Mouse (Mus musculus) CH12.LX (cell line): ENCODE measurements at regions not wholly inside any gene's neighbourhood (a gene's known extent, or its start where the extent isn't known, plus 50 kb on each side); places are given as distances from the start of the nearest gene placed in this dataset.

Source experiments
- DNase-seq: peaks from one replicate; pipeline ENCODE4 v3.0.0-alpha.2; 2013; ENCODE audit errors: extremely low read depth
- H3K27ac ChIP-seq: 2 replicates; pipeline ENCODE4 v1.5.1; 2012; ENCODE audit warnings: low read depth, mild to moderate bottlenecking, control low read depth, moderate library complexity; ENCODE audit not compliant: insufficient read depth
- H3K27me3 ChIP-seq: replicated peaks from 2 replicates; pipeline ENCODE3; 2012; ENCODE audit warnings: inconsistent platforms
- H3K36me3 ChIP-seq, 2 experiments: replicated peaks in 1 of 2; 2 replicates each; pipeline versions ENCODE3 to v1.6.1; 2012; ENCODE audit warnings: inconsistent platforms in 1 of 2, low read length in 1 of 2, mild to moderate bottlenecking in 1 of 2, mixed read lengths in 1 of 2, moderate library complexity in 1 of 2; ENCODE audit not compliant: control insufficient read depth in 1 of 2, insufficient read depth in 1 of 2
- H3K4me1 ChIP-seq, 2 experiments: 2 replicates each; pipeline ENCODE4 v1.6.1; 2012; ENCODE audit warnings: inconsistent platforms in 1 of 2, moderate library complexity in 1 of 2; ENCODE audit not compliant: insufficient read depth in 2 of 2, control insufficient read depth in 1 of 2
- H3K4me2 ChIP-seq: 2 replicates; pipeline ENCODE4 v1.6.1; 2012; ENCODE audit warnings: low read depth, mild to moderate bottlenecking, control low read depth; ENCODE audit not compliant: poor library complexity, insufficient read depth, severe bottlenecking
- H3K4me3 ChIP-seq, 3 experiments: fragments of 150-350 bp in 1 of 3; sonication (generic) in 1 of 3; replicated peaks in 1 of 3; 2 replicates each; pipeline versions ENCODE3 to v1.5.1; 2011 to 2012; ENCODE audit warnings: low read depth in 2 of 3, low read length in 2 of 3, mild to moderate bottlenecking in 2 of 3, moderate library complexity in 2 of 3, control low read depth in 1 of 3, improper control_type of control experiment in 1 of 3, inconsistent platforms in 1 of 3, mixed read lengths in 1 of 3; ENCODE audit not compliant: poor library complexity in 1 of 3
- H3K79me2 ChIP-seq: replicated peaks from 2 replicates; pipeline ENCODE4 v1.6.1; 2012; ENCODE audit warnings: mild to moderate bottlenecking, moderate library complexity; ENCODE audit not compliant: control insufficient read depth, poor library complexity, insufficient read depth, severe bottlenecking; ENCODE audit errors: extremely low read depth
- H3K9ac ChIP-seq: 2 replicates; pipeline ENCODE4 v1.6.1; 2012; ENCODE audit warnings: low read depth, mild to moderate bottlenecking, control low read depth, moderate library complexity; ENCODE audit not compliant: insufficient read depth
- H3K9me3 ChIP-seq: replicated peaks from 2 replicates; pipeline ENCODE3; 2012; ENCODE audit warnings: low read length, inconsistent platforms, mixed read lengths
- CHD2 ChIP-seq: IDR thresholded peaks from 2 replicates; pipeline ENCODE4 v1.6.1; 2011; ENCODE audit warnings: low read length, improper control_type of control experiment
- ELF1 ChIP-seq: IDR thresholded peaks from 2 replicates; pipeline ENCODE4 v1.6.1; 2014; ENCODE audit warnings: low read depth, mild to moderate bottlenecking, inconsistent platforms, low read length, improper control_type of control experiment
- EP300 ChIP-seq: IDR thresholded peaks from 2 replicates; pipeline ENCODE4 v1.6.1; 2011; ENCODE audit warnings: low read length, improper control_type of control experiment
- ETS1 ChIP-seq: conservative IDR thresholded peaks from 2 replicates; pipeline ENCODE4 v1.6.1; 2012; ENCODE audit warnings: low read depth, mild to moderate bottlenecking, inconsistent platforms, low read length, improper control_type of control experiment, moderate library complexity
- IRF4 ChIP-seq: IDR thresholded peaks from 2 replicates; pipeline ENCODE4 v1.6.1; 2014; ENCODE audit warnings: low read depth, mild to moderate bottlenecking, inconsistent platforms, low read length, improper control_type of control experiment
- MAX ChIP-seq: IDR thresholded peaks from 2 replicates; pipeline ENCODE4 v1.6.1; 2011; ENCODE audit warnings: low read length, improper control_type of control experiment
- MAZ ChIP-seq: IDR thresholded peaks from 2 replicates; pipeline ENCODE4 v1.6.1; 2012; ENCODE audit warnings: low read depth, mild to moderate bottlenecking, inconsistent platforms, low read length, improper control_type of control experiment, moderate library complexity
- MEF2A ChIP-seq: IDR thresholded peaks from 2 replicates; pipeline ENCODE4 v1.6.1; 2014; ENCODE audit warnings: low read depth, mild to moderate bottlenecking, inconsistent platforms, low read length, improper control_type of control experiment, borderline replicate concordance
- MYC ChIP-seq: IDR thresholded peaks from 2 replicates; pipeline ENCODE4 v1.6.1; 2011; ENCODE audit warnings: low read depth, mild to moderate bottlenecking, improper control_type of control experiment, low read length
- POLR2A ChIP-seq: IDR thresholded peaks from 2 replicates; pipeline ENCODE4 v1.6.1; 2011; ENCODE audit warnings: low read depth, mild to moderate bottlenecking, improper control_type of control experiment, low read length
- RAD21 ChIP-seq: IDR thresholded peaks from 2 replicates; pipeline ENCODE4 v1.6.1; 2011; ENCODE audit warnings: low read depth, mild to moderate bottlenecking, low read length, improper control_type of control experiment, moderate library complexity
- RCOR1 ChIP-seq: conservative IDR thresholded peaks from 2 replicates; pipeline ENCODE4 v1.6.1; 2012; ENCODE audit warnings: low read depth, mild to moderate bottlenecking, inconsistent platforms, low read length, improper control_type of control experiment
- SMC3 ChIP-seq: IDR thresholded peaks from 2 replicates; pipeline ENCODE4 v1.6.1; 2011; ENCODE audit warnings: low read depth, low read length, improper control_type of control experiment
- TCF12 ChIP-seq: IDR thresholded peaks from 2 replicates; pipeline ENCODE4 v1.6.1; 2014; ENCODE audit warnings: low read depth, mild to moderate bottlenecking, inconsistent platforms, low read length, improper control_type of control experiment
- UBTF ChIP-seq: IDR thresholded peaks from 2 replicates; pipeline ENCODE4 v1.6.1; 2012; ENCODE audit warnings: low read depth, mild to moderate bottlenecking, inconsistent platforms, low read length, improper control_type of control experiment, moderate library complexity
- USF2 ChIP-seq: conservative IDR thresholded peaks from 2 replicates; pipeline ENCODE4 v1.6.1; 2011; ENCODE audit warnings: low read depth, low read length, improper control_type of control experiment
- ZMIZ1 ChIP-seq: IDR thresholded peaks from 2 replicates; pipeline ENCODE4 v1.6.1; 2012; ENCODE audit warnings: low read depth, mild to moderate bottlenecking, inconsistent platforms, low read length, improper control_type of control experiment
- ZNF384 ChIP-seq: IDR thresholded peaks from 2 replicates; pipeline ENCODE4 v1.6.1; 2012; ENCODE audit warnings: low read depth, low read length, improper control_type of control experiment, inconsistent platforms
- dilution Hi-C: fragments of 300-500 bp; cut with MboI; formaldehyde crosslinking; loops from 2 replicates; pipeline ENCODE4 v1.14.3; 2020; ENCODE audit warnings: low sequenced_read_pairs; ENCODE audit not compliant: extremely low pct_unique_long_range_greater_than_20kb, extremely low pct_ligation_motif_present
- in situ Hi-C: fragments of 300-500 bp; cut with MboI; formaldehyde crosslinking; loops from 3 replicates; pipeline ENCODE4 v1.14.3; 2019; ENCODE audit warnings: low sequenced_read_pairs, low pct_ligation_motif_present, low pct_unique_long_range_greater_than_20kb, mixed read lengths

GRCm38 (mm10) chr15:36371382-36371781 lies 636.2 kb downstream of the Zfp706 start:
- Histone ChIP-seq H3K27me3 (no peaks in the 10 kb centered on the region), H3K4me2 (no peak overlapping the region), H3K9ac (no peak overlapping the region), H3K4me1 (peaks cover 24 to 53% of the 10 kb centered on the region in 2 experiments), H3K9me3 (no peaks in the 10 kb centered on the region), H3K27ac (peak overlapping the region; percentile 23; the same call in 1 of the 2 replicates), H3K79me2 (no peaks in the 10 kb centered on the region), H3K4me3 (no peak overlapping the region), H3K36me3 (no peaks in the 10 kb centered on the region)
- dilution Hi-C loops (no loop called here), in situ Hi-C loops (no loop called here)
- no peak for TF ChIP-seq POLR2A
- no peak for TF ChIP-seq USF2
- peak; percentile 39; the same call in 1 of the 2 replicates for TF ChIP-seq ETS1
- TF ChIP-seq MAZ: no peak
- 0 out of 2 replicates have a peak, but pooled peaks have one; percentile 22 for TF ChIP-seq MYC
- no peak for TF ChIP-seq SMC3
- TF ChIP-seq IRF4: peak; percentile 90
- peak; percentile 24; the same call in 1 of the 2 replicates for TF ChIP-seq TCF12
- TF ChIP-seq CHD2: no peak
- peak; percentile 34; the same call in 1 of the 2 replicates for TF ChIP-seq ELF1
- TF ChIP-seq EP300: peak; percentile 63; the same call in 1 of the 2 replicates
- no peak for TF ChIP-seq RAD21
- TF ChIP-seq ZNF384: no peak
- no peak for TF ChIP-seq MEF2A
- no peak for TF ChIP-seq ZMIZ1
- 0 out of 2 replicates have a peak, but pooled peaks have one; percentile 16 for TF ChIP-seq MAX
- peak; percentile 83 for DNase-seq

GRCm38 (mm10) chr15:36370906-36371305 lies 636.7 kb downstream of the Zfp706 start:
- dilution Hi-C loops: no loop called here
- Histone ChIP-seq H3K79me2 (no peaks in the 10 kb centered on the region), H3K9ac (no peak overlapping the region), H3K27me3 (no peaks in the 10 kb centered on the region), H3K4me1 (peaks cover 24 to 52% of the 10 kb centered on the region in 2 experiments), H3K9me3 (no peaks in the 10 kb centered on the region), H3K36me3 (no peaks in the 10 kb centered on the region), H3K4me2 (no peak overlapping the region), H3K4me3 (no peak overlapping the region), H3K27ac (peak overlapping the region; percentile 23; the same call in 1 of the 2 replicates)
- DNase-seq: no peak
- no peak for TF ChIP-seq UBTF
- TF ChIP-seq EP300: no peak
- TF ChIP-seq USF2: no peak
- TF ChIP-seq RCOR1: no peak
- no peak for TF ChIP-seq ZMIZ1
- in situ Hi-C loops: no loop called here
